Mouse (Mus musculus): Measurements from ENCODE around the gene Tm4sf5.

DNA sequence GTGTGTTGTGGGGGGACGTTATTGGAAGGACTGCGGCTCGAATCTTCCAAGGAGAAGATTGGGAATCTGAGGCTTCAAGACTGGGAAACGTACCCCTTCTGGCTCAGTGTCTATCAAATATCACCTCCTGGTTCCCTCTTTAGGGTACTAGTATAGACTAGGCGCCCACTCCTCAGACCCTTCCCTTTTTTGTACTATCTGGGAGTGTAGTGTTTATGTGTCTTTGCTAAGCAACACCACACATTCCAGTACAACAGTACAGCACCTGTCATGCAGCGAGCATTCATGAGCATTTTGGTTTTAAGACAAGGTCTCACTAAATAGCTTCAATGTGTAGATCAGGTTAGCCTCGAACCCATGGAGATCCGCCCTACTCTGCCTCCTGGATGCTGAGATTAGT is 46.5 kb downstream of the Tm4sf5 start:
- TF ChIP-seq CTCF (IDR thresholded peaks at IDR 0.05; ENCODE audit: borderline replicate concordance, control insufficient read depth, extremely low read depth, insufficient read depth, low read length, poor library complexity) (no peak), POLR2A (IDR thresholded peaks at IDR 0.05; ENCODE audit: control insufficient read depth, extremely low read depth, insufficient read depth, low read length, poor library complexity) (no peak)

All from thymus, adult 2 months (tissue).